Mouse (Mus musculus) yolk sac, embryonic 10.5 days (tissue): ENCODE measurements around the gene Megf6.

Source experiments
- DNase-seq: peaks from one replicate; pipeline ENCODE4 v3.0.0-alpha.2; 2017; ENCODE audit warnings: low spot score

Megf6 gene

DNA sequence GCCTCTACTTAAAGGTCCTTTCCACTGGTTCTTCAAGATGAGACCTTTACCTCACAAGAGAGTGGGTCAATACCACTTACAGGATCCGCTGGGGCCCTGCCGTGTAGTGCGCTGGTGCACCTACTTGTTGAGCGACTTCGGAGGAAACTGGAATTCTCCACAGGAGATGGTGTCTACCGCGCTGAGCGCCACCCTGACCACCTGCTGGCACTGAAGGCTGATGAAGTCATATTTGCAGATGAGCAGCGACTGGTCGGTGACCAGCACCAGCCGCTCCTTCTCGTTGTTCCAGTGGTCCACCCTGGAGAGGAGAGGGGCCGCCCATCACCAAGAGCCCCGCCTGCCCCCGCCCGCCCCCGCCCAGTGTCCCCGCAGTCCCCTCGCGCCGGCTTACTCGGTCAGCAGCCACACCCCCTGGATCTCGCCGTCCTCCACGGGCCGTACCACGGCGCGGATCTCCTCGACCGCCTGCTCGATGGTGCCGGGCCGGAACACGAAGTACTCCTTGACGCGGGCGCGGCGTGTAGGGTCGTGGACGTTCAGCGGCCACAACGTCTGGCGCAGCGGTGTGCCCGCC, 10.5 kb upstream of the Megf6 start:
- peak; percentile 49 for DNase-seq

DNA sequence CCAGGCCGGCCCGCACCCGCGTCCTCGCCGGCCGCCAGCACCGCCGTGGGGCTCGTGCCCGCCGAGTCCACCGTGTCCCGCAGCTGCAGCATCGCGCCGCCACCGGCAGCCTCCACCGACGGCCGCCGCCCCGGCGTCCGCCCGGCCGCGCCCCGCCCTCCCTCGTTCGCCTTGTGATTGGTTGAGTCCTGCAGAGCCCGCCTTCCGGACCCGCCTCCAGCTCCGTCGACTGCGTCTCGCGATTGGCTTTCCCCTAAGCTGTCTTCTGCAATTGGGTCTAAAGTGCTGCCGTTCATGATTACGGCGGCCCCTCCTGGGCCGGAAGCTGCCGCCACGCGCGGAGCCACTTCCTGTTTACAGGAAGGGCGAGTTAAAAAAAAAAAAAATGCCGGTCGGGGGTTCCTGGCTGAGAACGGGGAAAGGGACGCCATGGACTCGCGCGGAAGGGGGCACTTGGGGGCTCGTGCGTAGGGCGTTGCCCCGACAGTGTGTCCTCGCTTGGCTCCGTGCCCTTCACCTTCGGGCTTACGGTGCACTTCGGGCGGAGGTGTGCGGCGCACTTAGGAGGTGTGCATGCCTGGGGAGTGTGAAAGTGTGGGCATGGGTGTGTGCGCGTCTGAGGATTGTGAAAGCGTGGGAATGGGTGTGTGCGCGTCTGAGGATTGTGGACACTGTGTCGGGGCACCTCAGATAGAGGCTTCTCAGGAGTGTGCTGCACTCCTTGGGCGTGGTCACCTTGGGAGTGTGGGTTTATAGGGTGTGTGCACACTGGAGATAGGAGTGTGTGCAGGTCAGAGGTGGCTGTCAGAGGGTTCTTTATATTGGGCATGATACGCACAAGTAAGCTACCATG, 9.8 kb upstream of the Megf6 start, which contains the start of gene Tprgl:
TSS of gene Tprgl (minus strand) at position 129 of the 853 bp plus-strand sequence.
- DNase-seq: peak; percentile 95

DNA sequence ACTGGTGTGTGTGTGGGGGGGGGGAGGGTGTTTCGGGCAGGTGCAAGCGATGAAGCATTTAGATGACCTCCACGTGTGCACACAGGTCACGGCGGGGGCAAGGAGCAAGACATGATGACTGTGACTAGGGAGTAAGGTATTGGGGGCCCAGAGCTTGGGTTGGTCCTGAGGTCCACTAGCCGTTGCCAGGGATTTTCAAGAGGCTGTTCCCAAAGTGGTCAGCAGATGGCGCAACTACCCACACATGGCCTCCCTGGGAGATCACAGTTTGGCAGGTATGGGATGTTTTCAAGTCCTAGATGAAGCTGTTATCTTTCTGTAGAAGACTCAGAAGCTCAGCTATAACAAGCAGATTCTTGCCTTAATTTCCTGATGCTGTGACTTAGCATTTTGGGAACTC, 7.2 kb upstream of the Megf6 start:
- peak; percentile 41 for DNase-seq

- DNase-seq: no peak
These were observed 3.5 kb upstream of the Megf6 start for GRCm38 (mm10) chr4:154167053-154167452.

DNA sequence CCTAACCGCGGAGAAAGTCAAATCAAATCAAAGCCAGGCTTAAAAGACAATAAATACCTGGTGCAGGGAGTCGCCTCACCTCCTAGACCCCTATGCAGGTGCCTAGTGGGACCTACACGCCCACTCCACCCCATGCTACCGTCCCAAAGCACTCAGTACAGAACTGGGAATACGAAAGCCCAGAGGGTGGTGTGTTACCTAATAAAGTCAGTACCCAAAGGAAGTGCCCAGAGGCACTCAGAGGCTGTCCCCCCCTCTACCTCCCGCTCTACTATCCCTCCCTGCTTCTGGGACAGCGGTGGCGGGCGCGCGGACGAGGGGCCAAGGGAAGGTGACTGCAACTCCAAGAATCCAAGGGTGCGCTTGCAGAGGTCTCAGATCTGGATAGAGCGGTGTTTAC, 509 bp upstream of the Megf6 start:
- no peak for DNase-seq

DNA sequence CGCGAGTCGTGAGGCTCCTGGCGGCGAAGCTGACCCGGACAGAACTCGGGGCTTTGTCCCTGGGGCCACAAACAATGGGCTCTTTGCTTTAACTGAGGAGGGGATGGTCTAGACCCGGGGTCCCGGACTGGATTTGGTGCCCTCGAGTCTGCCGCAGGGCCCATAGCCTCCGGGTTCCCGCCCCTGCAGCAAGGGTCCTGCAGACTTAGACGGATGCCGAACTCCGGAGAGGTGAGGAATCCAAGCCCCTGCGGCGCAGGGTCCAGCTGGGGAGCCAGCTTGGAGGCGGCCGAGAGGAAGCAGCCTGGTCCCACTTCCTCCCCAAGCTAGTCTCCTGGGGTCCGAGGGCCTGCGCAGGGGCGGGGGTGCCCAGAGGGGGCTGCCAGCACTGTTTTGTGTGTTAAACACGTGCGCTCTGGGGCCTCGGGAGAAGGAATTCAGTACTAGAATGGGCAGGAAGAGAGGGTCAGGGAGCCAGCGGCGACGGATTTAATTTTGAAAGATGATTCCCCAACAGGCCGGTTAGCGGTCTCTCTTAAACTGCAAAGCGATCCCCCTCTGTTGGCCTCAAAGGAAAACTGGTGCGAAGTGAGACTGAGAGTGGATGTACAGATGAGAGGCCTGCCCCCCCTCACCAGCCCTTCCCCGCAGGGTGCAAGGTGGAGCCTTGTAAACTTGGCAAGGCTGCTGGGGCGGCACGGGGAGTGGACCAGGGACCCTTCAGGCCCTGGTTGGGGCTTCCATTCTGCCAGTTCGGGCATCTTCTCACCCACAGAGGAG, 811 bp downstream of the Megf6 start:
- no peak for DNase-seq

- DNase-seq: no peak
These were observed 1.5 kb downstream of the Megf6 start for GRCm38 (mm10) chr4:154171931-154172604.

- peak; percentile 42 for DNase-seq
These were observed 6.7 kb downstream of the Megf6 start for GRCm38 (mm10) chr4:154177257-154177656.

DNA sequence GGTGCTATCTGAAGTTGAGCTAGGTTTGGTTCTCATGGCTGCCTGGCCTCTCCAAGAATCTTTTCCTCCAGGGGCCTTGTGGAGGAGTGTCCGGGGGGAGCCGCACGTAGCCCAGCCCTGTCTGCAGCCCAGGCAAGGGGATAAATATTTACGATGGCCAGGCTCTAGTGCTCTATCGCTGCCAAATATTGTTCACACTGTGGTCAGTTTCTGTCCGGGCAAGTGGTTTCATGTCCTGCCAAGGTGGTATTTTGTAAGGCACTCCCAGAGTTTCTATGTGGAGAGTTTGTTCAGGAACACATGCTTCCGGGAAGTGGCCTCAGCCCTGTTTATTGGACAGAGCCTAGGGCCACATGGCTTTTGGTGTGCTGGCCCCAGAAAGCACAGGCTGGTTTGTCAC, 10.5 kb downstream of the Megf6 start:
- no peak for DNase-seq

- no peak for DNase-seq
These were observed 13.0 kb downstream of the Megf6 start for GRCm38 (mm10) chr4:154183566-154183965.

DNA sequence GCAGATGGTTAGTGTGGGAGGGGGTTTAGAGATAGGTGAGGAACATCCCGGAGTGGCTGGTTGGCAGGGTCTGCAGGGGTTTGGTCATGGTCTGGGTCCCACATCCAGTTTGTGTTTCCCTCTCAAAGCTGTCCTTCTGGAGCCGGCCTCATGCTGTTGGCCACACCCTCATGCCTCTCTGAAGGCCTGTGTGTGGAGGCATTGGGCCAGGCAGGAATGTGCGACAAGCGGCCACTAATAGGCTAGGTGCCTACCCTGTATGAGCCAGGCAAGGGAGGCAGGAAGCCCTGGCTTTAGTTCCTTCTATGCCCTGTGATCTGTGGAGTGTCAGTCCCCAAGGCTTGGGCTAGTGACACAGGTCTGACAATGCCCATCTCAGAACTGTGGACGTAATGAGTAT, 14.5 kb downstream of the Megf6 start:
- DNase-seq: no peak

DNA sequence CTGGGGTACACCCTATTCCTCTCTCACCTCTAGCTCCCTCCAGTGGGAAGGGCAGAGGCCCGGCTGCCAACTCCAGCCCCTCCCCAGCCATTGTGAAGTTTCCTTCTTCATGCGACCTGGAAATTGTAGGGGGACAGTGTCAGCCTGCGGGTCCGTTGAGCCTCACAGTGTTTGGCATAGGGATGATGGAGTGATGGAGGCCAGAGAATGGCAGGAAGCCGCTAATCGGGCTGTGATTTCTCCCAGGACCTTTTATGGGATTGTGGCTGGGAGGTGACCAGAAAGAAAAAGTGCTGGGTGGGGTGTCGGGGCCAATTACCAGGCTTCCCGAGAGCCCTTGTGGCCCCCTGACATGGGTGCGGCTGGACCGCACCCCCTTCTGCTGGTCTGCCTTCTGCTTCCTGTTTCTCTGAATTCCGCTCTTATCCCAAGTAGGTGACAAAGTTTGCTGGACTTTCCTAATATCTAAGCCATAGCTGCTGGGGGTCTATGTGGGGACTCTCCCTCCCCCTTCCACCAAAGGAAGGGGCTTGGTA, 15.5 kb downstream of the Megf6 start:
- no peak for DNase-seq

DNA sequence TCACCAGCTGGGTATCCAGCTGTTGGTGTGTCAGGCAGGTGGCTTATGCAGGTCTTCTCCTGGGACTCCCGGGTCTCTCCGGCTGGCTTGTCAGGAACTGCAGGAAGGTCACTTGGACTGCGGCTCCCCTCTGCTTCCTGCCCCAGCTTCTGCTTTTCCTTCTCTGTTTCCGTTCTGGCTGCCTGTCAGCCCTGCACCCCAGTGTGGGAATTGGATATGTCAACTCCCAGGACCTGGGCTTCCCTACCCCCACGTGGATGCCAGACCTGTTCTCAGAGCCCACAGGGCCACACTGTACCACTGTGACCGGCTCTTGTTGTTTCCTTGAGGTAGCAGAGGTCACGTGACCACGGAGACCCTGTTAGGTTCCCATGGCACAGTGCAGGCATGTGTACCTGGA, 18.4 kb downstream of the Megf6 start:
- no peak for DNase-seq

GRCm38 (mm10) chr4:154197961-154198360, 27.4 kb downstream of the Megf6 start:
- DNase-seq: no peak

DNA sequence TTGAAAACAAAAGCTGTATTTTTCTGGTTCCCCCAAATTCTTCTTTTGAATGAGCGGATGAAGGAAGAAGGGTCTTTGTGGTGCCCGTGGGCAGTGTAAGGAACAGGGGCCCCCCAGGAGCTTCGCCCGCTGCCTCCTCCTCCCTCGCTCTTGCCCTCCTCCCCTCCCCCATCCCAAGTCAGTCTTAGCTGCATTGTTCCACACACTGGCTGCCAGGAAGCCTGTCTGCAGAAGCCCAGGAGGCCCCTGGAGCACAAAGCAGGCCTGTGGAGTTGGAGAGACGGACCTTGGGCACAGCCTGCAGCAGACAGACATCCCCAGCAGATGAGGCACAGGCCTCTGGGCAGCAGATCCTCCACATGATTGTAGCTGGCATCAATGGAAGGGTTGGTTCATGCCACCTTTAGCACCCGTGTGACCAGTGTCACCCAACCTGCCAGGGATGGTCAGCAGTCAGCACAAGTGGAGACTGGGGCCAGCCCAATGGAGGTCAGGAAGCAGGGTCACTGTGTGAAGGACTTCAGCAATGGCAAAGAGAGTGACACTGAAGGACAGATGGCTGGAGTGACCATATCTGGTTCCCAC, 27.9 kb downstream of the Megf6 start:
- no peak for DNase-seq

DNA sequence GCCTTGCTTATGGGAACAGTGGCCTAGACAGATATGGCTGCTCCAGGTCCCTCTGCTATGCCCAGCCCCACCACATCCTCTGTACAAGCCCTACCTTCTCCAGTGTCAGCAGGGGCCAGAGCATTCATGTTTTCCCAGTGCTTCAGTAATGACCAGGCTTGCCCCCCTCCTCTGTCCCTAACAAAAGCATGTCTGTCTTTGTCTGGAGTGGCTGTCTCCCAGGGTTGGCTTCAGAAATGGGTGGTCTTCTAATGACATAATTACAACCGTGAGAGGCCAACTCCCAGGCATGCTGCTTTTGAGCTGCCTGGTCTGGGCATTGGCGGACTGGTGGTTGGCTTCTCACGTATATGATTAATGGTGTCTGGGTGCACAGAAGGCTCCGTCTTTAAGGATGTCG, 31.0 kb downstream of the Megf6 start:
- no peak for DNase-seq

DNA sequence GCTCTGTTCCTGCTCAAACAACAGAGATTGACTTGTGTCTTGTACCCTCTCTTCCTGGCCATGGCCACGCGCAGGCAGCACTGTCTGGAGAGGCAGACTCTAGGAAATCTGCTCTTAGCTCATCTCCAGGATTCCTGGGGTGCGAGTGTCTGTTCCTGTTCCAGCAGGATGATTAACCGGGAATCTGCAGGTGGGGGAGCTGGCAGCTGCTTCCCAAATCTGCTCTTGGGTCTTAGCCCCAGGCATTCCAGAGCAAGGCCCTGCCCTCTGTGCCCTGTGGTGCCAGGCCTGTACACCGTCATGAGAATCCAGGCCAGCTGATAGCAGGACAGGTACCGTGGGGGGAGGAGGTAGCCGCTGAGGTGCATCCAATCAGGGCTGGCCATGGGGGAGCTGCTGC, 34.0 kb downstream of the Megf6 start:
- no peak for DNase-seq

DNA sequence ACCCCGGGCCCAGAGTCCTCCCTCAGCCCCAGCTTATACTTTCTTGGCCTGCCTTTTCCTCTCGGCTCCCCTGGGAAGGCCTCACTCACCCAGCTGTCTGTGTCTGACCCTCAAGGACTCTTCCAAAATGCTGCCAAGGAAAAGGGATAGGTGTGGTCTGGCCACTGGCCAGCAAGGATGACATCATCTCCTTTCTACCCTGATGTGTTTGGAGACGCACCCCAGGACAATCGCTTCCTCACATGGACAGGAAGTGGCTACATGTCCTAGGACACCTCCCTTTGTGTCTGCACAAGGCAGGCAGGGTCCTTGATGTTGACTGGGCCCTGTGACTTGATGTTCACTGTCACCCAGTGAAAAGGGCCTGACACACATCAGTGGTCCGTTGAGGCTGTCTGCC, 34.9 kb downstream of the Megf6 start:
- no peak for DNase-seq

GRCm38 (mm10) chr4:154207261-154207660, 36.7 kb downstream of the Megf6 start:
- peak; percentile 14 for DNase-seq

- no peak for DNase-seq
These were observed 38.5 kb downstream of the Megf6 start for GRCm38 (mm10) chr4:154209054-154209453.

GRCm38 (mm10) chr4:154209825-154210224, 39.3 kb downstream of the Megf6 start:
- DNase-seq: no peak

GRCm38 (mm10) chr4:154211459-154211858, 40.9 kb downstream of the Megf6 start:
- DNase-seq: no peak
